Mouse (Mus musculus) embryo, embryonic 9.5 days (tissue): ENCODE data around the gene Ghsr.
A peak's percentile ranks its signal among the peaks of the same experiment; 100 is the strongest.
"Not testable (repeated sequence)": the region's sequence is repeated elsewhere in the genome, so short reads cannot be mapped to it uniquely, and the experiment has no call there.

Experiments
- DNase-seq: peaks from one replicate; pipeline ENCODE4 v3.0.0-alpha.2; 2017; ENCODE audit errors: extremely low spot score

The Ghsr gene

DNA sequence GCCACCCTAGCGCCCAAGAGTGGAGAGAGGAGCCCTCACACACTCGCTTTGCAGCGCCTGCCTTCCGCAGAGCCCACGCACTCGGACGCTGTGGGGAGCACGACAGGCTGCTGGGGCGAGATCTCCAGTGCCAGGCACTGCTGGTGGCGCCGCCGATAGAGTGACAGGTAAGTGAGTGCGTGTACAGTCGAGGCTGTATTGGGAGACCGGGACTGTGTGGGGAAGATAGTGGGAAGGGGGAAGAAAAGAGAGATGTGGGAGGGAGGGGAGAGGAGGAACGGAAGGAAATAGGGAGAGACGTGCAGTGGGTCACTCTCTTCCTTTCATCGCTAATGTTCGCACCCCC, at the start of gene Ghsr:
TSS of gene Ghsr (plus strand) at position 76 of the 346 bp plus-strand sequence.
- DNase-seq, result no peak

DNA sequence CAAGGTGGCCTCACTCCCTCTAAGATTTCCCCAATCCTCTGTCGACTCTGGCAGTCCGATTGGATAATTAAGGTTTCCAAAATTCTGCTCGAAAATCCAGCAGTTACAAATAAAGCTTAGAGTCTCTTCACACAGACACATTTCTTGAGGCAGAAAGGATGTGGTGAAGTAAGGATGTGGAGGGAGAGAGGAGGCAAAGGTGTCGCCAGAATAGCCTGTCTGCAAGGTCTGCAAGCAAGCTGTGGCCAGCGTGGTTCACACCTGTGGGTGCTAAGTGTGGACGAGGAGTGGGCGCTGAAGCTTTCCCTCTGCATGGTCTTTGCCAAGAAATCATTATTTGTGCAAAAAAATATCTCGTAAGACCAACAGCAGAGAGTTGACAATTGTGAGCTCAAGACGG, 48.6 kb upstream of the Ghsr start:
- no peak for DNase-seq

DNA sequence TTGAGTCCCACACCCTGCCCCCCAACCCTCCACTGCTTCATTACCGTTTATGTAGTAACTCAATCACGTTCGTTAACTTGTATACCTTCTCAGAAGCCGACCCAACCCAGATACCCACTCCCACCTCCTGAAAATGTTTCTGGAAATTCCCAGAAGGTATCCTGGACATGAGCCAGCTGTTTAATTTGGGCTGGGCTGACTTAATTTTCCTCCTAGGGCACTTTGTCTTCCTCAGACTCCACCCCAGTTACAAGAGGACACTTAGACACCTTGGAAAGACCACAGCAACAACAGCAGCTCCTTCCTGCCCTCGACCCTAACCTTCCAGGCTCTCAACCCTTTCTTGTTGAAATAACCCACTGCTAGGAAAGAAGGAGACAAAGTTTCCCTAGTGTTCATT, 47.6 kb upstream of the Ghsr start:
- no peak for DNase-seq

DNA sequence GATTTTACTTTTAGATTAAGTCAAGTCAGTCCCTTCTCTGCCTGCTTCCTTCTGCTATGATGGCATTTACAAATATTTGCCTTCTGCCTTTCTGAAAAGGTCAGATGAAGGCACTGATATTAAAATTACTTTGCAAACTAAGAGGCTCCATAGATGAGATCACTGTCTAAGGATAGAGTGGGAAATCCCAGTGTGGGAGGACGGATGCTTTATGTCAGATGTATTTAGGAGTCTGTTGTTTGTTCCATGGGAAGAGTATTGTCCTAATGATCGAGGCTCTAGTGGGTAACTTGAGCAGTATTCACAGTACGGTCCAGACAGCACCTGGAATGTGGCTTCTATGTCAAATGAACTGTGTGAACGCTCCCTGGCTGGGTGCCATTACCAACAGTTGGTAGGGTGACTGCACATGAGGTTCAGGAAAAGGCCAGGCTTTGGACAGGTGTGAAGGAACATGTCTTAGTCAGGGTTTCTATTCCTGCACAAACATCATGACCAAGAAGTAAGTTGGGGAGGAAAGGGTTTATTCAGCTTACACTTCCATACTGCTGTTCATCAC, 44.4 kb upstream of the Ghsr start:
- DNase-seq, result no peak

DNA sequence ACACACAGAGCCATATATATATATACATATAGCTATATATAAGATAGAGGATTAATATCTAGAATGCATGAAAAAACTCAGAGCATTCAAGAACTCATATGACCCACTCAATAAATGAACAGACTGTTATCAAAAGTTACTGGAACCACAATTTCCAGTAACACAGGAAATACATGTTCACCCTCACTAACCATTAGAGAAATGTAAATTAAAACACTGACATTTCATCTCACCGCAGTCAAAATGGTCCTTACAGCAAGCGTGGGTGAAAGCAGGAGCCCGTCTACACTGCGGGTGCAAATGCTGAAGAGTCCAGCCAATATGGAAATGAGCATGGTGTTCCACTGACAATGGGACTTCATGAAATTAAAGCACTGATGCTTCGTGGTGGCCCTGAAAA, 40.4 kb upstream of the Ghsr start:
- no peak for DNase-seq

DNA sequence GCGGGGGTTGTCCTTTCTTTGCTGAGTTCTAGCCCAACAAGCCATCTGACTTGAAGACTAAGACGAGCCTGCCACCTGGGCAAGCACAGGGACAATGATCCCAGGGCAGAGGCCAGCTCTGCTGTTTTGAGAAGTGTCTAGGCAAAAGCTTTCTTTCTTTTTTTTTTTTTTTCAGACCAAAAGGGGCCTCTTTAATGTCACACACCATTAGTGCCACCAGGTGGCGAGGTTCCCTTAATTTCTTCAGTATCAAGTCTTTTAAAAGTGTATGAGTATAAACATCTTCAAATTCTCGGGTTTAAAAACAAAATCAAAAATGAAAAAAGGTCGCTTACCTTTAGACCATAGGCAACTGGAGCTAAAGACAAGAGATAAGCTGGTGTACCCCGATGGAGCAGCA, 32.7 kb upstream of the Ghsr start:
- peak; percentile 19 for DNase-seq

DNA sequence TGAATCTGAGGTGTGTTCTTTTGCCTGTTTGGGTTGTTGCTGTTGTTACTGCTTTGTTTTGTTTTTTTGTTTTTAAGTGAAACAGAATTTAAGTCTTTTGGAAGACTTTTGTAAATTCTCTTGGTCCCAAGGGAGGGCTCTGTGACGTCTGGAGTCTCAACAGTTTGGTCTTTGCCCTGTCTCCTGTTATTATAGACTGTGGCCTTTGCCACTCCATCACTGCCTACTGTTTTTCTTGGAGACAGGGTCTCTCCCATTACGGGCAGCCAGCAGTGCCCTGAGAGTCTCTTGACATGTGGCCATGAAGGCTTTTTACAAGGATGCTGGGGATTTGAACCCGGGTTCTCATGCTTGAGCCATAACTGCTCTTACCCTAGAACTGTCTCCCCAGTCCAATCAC, 32.3 kb upstream of the Ghsr start:
- no peak for DNase-seq

DNA sequence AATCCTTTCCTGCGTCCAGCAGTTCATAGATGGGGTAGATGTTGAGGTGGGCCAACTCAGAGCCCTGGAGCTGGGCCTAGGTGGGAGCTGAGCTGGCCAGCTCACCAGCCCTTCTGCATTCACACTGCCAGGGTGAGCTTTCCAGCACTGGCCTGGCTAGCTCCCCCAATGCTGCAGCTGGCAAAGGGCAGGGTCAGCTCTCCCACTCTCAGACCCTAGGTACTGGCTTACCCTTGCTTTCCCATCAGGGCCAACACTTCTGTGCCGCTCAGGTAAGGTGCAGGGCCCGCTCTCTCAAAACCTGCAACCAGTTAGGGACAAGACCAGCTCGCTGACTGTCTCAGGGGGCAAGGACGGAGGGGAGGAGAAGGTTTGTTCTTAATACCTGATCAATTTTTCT, 30.4 kb upstream of the Ghsr start:
- DNase-seq, result no peak

DNA sequence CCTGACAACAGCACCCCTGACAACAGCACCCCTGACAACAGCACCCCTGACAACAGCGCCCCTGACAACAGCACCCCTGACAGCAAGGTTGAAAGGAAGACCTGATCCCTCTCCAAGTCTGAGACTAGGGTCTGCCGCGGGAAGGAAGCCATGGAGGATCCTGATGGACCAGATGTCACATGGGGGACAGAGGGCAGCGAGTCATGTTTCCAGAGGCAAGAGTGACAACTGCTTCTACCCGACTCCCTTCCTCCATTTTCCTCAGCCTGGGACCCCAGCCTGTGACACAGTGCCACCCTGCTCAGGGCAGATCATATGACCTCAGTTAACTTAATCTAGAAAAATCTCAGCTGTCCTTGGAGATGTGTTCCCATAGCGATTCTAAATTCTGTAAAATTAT, 28.7 kb upstream of the Ghsr start:
- no peak for DNase-seq

DNA sequence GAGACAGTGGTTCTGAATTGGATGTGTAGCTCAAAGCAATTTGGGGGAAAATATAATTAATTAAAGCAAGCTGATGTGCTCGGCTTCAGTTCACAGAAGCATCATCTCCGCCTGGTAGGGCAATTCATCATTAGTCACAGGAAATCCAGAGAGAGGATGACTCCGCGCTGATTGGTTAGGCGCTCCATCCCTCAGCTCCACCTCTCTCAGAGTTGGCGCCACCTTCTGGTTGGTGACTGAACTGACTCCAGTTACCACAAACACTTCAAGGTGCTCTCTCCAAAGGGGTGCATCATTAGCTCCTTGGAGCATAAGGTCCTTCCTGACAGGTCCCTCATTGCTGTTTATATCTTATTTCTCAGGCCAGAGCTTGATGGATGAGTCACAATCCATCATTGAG, 25.6 kb upstream of the Ghsr start:
- DNase-seq, result no peak

DNA sequence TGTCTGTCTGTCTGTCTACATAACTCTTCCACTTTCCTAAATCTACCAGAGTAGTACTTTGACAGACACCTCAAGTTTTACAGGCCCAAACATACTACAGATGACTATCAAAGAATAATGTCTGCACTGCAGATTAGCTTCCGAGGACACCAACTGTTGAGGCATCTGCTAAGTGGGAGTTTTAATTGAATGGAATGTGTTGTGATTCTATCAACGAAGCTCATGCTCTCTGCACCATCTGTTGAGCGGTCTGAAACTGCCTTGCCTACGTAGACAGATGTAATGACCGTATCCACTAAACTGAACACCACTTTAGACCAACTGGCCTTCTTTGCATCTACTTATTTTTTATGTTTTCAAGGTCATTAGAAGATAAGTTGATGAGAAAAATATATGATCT, 22.7 kb upstream of the Ghsr start:
- DNase-seq, result no peak

DNA sequence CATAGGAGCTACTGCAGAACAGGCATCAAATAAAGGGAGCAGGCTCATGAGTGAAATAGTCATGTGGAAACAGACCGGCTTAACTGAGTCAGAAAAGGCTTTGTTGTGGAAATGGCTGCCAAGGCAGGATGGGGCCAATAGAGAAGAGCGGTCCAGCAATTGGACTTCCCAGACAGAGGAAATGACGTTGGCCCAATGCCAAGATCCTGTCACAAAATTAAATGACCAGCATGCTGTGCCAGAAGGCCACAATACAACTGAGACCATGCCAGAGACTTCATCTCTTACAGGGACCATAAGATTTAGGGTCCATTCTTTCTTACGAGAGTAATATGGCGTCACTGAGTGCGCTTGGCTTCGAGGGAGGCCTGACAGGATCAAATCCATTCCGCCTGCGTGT, 20.0 kb upstream of the Ghsr start:
- DNase-seq, result no peak

DNA sequence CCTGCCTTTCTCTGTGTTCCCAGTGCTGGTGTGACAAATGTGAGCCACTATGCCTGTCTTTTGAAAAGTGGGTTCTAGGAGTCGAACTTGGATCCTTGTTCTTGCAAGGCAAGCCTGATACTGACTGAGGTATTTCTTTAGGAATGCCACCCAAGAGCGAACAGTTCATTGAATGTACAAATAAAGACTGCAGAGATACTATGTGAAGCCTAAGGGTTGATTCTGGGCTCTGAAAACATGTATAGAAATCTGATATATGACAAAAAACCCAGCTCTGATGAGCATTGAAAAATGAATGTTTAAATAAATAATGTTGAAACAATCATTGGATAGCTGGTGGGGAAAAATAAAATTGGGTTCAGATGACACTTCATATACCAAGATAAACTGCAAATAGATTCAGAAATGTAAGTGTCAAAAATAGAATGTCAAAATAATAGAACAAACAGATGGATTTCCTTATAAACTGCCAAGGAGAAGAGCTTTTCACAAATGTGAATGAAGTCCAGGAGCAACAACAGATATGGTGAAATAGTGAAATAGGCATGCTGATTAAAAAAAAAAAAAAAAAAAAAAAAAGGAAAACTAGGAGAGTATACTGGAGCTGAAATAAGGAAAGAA, 11.9 kb upstream of the Ghsr start:
- DNase-seq, result no peak

DNA sequence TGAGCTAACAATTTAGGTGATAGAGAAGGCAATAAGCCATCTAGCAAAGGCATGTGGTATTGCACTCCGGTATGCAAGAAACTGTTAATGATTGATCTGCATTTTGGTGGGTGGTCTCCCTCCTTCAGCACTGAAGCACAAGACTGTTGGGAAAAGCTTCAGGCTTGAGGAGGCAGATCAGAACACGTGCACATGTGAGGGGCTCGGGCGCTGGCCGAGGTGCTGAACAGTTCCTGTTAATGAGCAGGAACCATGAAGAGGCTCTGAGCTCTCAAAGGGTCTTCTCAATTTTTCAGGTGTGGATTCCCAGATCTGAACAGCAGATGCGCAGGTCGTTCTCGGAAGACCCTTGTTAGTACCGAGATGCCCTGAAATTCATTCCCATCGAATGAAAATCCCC, 1.0 kb upstream of the Ghsr start:
- DNase-seq, result peak; percentile 70

DNA sequence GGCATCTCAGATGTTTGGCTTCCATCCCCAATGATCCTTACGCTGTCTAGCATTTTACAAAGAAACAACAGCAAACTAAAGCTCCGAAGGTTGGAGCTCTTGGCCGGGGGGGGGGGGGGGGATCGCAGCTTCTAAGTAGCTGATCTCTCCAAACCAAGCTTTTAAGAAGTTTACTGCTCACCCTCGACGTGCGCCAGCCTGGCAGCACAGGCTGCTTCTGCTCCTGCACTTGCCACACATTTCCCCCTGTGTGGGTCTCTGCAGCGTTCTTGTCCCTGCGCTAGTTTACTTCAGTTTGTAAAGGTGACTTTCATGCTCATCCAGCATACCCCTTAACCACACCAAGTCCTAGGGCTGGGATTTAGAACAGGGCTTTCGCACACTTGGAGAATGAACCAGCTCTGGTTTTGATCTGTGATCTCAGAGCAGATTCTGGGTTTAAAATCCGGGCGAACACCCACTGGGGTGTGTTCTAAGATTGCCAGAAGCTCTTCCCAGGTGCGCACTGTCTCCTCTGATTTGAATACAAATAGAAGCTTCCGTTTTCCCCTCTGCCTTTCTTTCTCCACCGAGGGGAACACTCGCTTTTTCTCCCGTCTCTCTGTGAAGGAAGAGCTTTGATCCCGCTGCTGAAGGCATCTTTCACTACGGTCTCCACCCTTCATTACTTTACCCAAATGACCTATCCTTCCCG, 422 bp upstream of the Ghsr start:
- no peak for DNase-seq

DNA sequence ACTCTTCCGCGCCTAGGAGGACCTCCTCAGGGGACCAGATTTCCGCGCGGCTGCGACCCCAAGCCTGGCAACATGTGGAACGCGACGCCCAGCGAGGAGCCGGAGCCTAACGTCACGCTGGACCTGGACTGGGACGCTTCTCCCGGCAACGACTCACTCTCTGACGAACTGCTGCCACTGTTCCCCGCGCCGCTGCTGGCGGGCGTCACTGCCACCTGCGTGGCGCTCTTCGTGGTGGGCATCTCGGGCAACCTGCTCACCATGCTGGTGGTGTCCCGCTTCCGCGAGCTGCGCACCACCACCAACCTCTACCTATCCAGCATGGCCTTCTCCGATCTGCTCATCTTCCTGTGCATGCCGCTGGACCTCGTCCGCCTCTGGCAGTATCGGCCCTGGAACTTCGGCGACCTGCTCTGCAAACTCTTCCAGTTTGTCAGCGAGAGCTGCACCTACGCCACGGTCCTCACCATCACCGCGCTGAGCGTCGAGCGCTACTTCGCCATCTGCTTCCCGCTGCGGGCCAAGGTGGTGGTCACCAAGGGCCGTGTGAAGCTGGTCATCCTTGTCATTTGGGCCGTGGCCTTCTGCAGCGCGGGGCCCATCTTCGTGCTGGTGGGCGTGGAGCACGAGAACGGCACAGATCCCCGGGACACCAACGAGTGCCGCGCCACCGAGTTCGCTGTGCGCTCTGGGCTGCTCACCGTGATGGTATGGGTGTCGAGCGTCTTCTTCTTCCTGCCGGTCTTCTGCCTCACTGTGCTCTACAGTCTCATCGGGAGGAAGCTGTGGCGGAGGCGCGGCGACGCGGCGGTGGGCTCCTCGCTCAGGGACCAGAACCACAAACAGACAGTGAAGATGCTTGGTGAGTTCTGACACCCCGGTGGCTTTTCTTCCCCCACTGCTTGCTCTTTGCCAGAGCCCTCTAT, 837 bp downstream of the Ghsr start:
- peak; percentile 11 for DNase-seq

DNA sequence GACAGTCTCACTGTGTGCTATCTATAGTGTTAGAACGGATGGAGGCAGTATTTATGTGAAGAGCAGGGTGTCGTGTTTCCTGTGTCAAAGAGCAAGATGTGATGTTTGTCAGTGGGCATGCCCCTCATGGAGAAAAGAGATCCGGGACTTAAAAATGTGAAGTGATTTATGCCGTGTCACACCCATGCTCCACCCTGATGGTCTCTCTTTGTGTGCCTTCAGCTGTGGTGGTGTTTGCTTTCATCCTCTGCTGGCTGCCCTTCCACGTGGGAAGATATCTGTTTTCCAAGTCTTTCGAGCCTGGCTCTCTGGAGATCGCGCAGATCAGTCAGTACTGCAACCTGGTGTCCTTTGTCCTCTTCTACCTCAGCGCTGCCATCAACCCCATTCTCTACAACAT, 3.2 kb downstream of the Ghsr start:
- no peak for DNase-seq

DNA sequence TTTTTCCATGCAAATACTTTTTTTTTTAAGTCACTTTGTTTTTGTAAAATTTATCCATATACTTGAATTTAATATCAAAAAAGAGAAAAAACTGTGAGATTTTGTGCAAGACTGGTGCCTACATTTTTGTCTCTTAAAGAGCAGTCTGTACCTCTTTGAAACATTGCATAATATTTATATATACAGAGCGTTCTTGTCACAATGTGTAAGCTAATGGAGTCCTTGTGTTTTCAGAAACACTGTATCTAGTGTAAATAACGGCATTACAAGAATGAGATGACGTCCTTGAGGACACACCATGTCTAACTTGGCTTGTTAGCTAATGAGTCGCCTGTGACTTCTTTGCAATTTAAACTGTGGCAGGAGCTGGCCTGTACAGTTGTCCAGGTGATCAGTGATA, 6.8 kb downstream of the Ghsr start:
- no peak for DNase-seq

DNA sequence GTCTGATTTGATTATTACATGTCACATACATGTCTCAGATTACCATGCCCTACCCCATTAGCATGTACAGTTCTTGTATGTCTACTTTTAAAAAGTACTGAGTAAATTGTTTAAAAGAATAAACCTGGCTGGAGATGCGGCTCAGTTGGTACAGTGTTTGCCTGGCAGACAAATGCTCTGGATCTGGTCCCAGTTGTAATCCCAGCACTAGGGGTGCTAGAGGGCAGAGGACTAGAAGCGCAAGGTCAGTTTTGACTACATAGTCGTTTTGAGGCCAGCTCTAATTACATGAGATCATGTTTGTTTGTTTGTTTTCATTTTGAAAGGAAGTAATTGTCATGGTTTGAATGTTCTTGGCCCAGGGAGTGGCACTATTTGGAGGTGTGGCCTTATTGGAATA, 13.7 kb downstream of the Ghsr start:
- DNase-seq, result no peak

DNA sequence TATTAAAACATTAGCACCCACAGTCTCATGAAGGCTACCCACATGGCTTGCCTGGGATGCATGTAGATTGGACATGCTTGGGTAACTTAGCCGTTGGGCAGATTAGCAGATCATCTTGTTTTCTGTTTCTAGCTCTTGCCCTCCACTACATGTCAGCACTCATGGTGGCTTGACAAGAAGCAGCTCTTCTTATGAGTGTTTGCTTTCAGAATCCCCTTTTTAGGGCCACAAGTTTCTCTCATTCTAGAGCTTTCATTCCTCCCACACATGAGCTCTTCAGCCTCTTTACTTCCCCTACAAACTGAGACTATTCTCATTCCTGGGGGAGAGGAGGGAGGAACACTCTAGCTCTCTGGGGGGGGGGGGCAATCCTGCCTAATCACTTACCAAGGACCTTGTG, 18.8 kb downstream of the Ghsr start:
- DNase-seq, result no peak

DNA sequence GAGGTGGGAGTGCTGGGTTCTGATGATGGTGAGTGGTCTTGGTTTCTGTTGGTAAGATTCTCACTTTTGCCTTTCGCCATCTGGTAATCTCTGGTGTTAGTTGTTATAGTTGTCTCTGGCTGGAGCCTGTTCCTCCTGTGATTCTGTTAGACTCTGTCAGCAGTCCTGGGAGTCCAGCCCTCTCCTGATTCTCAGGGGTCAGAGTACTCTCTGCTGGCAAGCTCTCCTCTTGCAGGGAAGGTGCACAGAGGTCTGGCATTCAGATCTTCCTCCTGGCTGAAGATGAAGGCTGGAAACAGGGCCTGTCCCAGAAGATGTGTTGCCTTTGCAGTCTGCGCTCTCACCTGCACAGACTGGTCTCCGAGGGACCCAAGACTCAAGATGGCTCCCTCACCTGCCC, 29.8 kb downstream of the Ghsr start:
- DNase-seq, result not testable (repeated sequence)

DNA sequence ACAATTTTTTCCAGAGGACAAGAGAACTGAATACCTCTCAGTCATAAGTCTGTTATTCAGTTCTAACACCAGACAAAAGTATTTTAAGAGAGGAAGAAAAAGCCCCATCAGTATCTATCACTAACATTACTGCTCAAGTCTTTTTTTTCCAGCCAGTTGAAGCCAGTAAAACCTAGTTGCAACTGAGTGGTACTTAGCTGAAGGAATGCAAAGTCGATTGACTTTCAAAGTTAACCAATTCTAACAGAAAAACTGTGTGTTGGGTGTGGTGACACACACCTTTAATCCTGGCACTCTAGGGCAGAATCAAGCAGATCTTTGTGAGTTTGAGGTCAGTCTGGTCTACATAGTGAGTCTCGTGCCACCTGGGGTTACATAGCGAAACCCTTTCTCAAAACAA, 35.3 kb downstream of the Ghsr start:
- DNase-seq, result no peak

DNA sequence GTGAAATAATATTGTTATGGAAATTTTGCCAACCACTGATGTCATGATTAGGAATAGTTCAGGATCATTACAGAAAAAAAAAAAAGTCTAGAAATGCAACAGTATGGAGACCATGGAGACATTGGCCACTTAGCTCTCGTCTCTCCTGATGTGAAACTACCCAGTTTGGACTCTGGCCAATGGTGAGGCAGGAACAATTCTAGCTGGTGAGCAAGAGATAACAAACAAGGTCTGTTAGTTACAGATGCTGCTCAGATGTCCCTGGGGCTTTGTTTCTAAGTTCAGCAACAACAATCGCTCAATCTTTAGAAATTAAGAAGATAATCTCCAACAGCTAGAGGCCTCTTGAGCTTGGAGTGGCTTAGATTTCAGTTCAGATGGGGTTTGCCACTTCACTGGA, 37.4 kb downstream of the Ghsr start:
- no peak for DNase-seq
